Mouse (Mus musculus) v-Abl transformed pro-B cells (cell line): ENCODE results near the gene Trabd2b.

Experiments
- in situ Hi-C, 2 experiments: fragments of 400-800 bp; cut with MboI; formaldehyde crosslinking; loops; one replicate each; pipeline ENCODE4 v1.15.1; 2025; ENCODE audit not compliant: unreplicated experiment in 2 of 2

Gene Trabd2b

DNA sequence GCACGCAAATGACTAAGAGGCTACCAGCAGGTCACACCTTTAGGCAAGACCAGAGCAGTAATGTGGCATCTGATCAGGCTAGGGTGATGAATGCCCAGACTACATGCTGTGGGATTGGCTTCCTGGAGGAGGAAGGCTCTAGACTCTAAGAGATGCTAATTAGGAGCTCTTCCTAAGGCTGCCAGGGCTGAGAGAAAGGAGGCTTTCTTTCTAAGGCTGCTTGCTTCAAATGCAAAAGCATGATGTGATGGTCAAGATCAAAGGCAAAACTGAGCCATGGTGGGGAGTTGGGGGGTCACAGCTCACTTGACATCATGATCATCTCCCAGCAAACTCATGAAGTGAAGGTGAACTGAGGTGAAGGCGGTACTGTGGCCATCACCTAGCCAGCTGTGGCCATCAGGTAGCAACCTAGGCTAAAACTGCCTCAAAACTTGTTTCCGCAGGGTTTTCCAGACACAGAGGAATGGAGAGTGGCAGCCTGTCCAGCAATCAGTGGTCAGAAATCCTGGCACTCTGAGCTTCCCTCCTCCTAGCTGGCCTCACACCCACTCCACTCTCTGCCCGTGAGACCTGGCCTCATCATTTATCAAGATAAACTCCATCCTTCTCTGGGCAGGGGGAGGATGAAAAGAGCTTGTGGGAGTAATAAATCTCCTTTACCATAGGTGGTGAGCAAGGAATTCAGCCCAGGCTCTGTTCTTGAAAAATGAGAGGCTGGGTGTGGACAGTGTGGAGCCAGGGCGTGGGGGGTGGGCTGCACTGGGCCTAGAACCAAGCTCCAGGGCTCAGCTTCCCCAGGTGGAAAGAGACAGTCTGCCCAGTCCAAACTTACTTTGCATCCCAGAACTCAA lies 117.0 kb downstream of the Trabd2b start:
- in situ Hi-C loops, result no loop called here

DNA sequence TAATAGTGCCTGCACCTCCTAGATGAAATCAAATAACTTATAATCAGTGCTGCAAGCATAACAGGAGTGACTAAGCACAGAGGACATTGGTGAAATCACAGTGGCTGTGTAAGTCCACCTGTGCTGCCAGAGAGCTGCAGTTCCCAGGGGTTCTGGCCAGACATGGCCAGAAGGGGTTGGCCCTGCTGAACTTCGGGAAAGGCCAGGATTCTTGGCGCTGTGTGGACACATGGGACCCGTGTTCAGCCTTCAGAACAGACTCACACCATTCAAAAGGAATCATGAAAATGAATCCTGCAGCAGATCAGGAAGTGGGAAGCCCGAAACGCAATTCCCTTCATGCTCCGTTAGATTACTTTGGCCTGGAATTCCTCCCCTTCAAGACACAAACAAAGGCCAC lies 125.1 kb downstream of the Trabd2b start:
- in situ Hi-C loops, result no loop called here

DNA sequence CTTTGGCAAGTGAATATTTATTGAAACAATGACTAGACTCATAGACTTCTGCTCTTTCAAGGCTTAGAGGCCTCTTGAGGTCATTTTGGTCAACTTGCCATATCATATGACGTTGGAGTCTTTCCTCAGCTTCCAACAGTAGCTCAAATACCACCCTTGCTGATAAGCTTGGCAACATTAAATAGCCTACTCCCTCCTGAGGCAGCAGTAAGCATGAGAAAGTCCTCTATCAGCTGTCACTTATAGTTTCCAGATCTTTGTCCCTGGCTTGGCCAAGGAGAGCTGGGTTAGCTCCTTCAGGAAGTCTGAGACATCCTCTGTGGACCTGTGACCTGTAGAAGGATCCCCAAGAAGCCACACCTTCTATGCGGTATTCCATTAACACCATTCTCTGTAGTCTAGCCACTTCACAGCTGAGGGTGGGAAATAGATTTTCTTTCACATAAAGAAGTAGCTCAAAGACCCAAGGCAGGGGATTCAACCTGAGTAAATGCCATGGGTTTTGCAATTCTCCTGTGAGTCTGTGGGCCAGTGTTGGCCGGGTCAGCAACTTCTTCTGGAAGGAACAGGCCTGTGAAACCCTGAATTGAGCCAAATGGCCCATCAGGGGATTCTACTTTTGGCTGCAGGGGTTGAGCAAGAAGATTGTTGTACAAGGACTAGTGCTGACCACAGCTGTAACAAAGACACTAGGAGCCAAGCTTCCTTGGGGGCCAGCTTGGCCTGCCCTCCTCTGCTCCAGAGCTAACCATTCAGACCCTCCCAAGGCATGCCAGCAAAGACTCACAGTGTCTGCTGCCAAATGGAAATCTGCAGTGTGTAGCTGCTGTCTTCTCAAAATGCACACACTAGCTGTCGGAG lies 127.6 kb downstream of the Trabd2b start:
- in situ Hi-C loops, result no loop called here

DNA sequence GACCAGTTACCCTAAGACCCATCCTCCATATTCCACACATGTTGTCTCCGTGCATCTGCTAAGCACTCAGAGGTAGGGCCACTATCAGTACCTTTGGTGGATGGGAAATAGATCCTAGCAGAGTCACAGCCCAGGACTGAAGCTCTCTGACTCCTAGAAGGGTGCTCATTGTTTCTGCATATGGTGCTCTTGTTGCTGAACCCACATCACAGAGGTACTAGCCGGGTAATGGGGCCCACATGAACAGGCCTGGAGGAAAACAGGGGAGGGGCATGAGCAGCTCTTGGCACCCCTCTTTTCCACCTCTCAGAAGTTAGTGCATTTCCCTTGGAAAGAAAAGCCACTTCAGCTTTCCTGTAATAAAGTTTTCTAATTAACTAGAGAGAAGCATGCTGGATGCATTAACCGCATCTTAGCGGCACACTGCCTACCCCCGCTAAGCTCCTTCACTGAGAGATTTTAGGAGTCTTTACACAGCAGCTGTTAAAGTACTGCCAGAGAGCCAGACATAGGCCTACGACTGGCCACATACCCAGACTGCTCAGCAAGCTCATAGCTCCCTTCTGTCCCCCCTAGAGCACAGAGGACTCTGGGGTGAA lies 131.0 kb downstream of the Trabd2b start:
- in situ Hi-C loops, result no loop called here

DNA sequence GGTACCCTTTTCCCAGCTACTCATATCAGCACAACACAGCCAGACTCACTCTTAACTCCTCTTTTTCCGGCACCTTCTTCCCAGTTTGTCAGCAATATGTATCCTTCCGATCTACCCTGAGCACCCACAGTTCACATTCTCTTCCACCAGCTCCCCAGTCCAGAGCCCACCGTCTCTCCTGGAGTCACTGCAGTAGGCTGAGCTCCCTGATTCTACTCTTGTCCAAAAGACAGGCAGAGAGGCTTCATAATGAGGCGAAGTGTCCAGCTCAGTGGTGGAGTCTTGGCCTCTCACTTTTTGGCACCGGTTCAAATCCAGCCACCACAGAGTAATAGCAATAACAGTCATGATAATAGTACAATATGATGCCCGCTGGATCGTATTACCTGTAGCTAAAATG lies 133.5 kb downstream of the Trabd2b start:
- in situ Hi-C loops, result no loop called here

DNA sequence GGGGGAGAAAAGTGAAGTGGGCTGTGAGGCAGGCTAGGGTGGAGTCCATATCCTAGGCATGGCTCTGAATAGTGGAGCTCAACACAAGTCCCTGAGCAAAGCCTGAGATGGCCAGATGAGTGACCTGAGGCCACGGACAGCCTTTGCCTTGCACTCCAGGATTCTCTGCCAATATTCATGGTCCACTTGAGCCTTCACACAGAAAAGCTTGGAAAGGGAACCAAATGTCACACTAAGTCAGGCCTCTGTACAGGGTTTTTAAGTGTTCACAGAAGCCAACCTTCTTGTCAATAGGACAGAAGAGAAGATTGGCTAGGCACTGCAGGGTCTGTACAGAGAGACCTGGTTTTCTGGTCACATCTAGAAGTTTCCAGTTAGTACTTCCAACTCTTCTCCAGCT lies 134.7 kb downstream of the Trabd2b start:
- in situ Hi-C loops, result no loop called here

DNA sequence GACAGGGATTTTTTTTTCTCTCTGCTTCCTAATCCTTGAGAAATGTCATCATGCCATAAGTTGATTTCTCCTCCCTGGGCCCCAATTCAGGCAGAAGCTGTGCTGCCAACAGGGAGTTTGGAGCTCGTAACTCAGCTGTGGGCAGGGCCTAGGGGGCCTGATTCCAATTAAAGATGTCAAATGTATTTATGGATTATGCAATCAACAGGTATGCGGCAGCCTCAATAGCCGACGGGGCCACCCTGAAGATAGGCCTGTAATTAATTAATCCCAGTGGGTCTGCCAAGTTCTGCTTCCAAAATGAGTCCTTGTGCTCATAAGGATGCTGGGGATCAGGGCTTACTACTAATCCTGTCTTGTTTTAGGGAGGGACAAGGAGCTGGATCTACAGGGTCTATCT lies 135.6 kb downstream of the Trabd2b start:
- in situ Hi-C loops, result no loop called here

DNA sequence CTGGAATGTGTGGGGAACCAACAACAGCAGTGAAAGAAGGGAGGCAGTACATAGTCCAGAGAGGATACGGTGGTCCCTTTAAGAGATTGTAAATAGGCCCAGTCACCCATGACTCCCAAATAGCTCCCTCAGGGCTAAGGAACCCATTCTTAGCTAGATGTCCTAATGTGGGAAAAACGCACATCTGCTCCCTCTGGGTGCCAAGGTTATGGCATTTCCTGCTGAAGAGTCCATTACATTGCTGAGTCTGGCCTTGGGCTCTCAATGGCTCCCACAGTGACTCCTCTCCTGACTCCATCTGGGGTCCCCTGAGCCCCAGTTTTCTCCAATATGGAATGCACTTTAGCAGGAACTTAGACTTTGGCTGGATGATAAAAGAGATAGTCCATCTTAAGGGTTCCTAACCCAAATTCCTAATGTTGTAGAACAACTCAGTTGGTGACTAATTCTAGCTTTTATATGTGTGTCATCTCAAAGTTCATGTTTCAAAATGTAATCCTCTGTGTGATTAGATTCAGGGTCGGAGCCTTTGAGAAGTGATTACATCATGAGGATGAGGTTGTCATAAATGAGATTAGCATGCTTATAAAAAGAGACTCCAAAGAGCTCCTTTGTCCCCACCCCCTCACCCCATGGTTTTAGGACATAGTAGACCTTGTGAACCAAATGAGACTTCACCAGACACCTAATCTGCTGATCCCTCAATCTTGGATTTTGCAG lies 139.1 kb downstream of the Trabd2b start:
- in situ Hi-C loops, result no loop called here

DNA sequence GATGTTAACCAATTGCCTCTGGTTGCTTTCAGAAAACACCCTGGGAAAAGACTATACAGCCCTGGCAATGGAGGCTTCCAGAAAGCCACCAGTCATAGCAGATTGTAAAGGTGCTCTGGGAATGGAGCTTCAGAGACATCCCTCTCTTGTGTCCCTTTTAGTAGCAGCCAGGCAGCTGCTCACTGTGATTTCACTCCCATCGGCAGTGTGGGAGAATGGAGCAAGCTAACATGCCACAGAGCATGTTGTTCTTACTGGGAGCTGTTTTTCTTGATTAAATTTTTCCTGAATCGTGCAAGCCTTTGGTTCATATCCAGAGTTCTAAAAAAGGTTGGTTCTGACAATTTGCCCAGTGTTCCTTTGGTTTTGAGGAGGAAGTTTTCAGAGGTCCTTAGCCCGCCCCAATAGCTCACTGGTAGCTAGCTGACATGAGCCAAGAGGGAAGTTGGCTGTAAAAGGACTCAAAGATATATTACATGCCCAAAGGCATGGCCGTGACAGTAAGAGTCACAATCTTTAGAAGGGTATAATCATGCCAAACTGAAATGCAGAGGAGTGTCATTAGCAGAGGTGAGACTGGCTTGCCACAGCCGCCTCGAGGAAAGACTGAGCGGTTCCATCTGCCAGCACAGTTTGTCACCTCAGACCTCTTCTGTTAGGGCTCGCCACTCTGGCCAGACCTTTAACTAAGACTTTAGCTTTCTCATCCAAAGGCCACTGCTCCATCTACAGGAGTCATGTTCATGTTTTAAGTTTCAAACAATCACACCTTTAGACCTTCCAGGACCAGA lies 141.3 kb downstream of the Trabd2b start:
- in situ Hi-C loops, result no loop called here

DNA sequence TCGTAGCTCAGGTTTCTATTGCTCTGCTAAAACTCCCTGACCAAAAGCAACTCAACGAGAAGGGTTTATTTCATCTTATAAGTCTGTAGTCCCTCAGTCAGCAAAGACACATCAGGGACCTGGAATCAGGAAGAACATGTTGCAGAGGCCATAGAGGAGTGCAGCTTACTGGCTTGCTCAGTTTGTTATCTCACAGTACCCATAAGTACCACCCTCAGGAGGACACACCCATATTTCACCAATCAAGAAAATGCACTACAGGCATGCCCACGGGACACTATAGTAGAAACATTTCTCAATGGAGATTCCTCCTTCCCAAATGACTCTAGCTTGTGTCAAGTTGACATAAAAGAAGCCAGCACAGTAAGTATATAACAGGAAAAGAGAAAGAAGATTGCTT lies 143.0 kb downstream of the Trabd2b start:
- in situ Hi-C loops, result no loop called here

DNA sequence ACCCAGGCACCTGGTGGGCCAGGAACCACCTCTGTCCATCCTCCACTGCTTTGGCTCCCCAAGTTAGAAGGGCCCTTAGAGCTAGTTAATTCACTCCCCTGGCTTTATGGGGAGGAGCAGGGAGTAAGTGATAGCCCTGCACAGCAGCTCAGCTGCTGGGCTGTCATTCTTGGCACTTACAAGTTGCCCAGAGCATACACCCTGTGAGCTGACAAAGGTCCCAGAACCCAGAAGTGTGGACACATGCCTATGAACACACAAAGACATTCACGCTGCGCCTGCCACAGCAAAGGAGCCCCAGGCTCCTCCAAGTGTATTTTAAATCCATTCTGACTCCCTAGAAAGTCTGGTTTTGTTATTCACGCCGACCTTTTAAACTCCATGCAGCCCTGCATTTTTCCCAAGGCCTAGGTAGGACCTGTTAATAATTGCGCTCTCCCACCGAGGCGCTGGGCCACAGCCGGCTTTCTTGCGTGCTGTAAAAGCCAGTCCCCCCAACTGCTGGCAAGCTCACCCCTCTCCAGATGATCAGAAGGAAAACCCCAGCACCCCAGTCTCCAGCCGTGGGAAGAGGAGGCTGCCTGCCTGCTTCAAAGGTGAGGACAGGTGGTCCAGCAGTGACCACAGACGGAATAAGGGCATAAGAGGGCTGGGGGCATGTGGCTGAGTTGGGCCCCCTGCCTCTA lies 144.1 kb downstream of the Trabd2b start:
- in situ Hi-C loops, result no loop called here

DNA sequence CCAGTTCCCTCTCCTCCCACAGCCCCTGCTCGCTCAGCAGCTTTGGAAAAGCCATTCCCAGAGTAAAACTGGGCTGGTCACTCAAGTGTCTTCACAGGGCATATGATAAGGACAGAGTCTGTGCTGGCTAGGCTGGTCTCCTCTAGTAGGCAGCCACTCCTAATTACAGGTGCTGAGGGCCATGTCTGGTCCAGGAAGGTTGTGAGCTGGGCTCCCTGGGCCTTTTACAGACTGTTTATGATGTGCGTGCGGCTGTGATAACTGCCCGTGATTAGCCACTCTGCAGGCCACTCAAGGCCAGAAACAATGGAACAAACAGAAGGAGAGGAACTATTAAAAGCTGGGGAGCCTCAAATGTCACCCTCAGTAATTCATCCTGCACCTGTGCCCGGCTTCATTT lies 150.4 kb downstream of the Trabd2b start:
- in situ Hi-C loops, result no loop called here

DNA sequence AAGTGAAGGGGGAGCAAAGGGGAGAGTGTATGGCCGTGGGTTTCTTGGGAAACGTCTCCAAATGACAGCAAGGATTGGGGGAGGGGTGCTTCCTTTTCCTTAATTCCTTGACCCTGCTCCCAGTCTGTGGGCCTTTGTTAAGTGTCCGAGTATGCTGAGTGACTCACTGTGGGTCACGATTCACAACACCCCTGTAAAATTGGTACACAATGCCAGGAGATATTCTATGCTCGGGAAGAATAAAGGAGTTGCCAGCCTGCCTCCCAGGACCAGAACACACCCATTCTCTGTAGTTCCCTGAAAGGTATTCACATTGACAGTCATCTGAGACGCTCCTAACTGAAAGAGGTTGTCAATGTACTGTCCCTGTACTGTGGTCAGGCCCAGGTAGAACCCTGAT lies 151.2 kb downstream of the Trabd2b start:
- in situ Hi-C loops, result no loop called here

DNA sequence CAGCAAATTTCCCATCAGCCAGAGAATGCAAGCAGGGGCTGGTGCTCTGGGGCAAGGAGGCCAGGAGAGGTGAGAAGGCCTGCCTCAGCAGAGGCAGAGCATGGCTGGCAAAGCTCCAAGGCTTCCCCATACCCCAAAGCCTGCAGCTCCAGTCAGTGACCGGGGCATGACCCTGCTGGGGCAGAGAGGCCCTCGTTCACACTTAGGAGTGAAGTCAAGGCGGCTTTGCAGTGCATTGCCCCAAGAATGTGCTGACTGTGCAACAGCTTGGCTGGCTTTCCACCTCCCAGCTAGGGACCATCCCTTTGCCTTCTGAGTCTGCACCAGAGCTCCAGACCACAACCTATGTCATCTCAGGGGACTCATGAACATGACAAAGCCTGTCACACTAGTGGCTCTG lies 152.0 kb downstream of the Trabd2b start:
- in situ Hi-C loops, result no loop called here

DNA sequence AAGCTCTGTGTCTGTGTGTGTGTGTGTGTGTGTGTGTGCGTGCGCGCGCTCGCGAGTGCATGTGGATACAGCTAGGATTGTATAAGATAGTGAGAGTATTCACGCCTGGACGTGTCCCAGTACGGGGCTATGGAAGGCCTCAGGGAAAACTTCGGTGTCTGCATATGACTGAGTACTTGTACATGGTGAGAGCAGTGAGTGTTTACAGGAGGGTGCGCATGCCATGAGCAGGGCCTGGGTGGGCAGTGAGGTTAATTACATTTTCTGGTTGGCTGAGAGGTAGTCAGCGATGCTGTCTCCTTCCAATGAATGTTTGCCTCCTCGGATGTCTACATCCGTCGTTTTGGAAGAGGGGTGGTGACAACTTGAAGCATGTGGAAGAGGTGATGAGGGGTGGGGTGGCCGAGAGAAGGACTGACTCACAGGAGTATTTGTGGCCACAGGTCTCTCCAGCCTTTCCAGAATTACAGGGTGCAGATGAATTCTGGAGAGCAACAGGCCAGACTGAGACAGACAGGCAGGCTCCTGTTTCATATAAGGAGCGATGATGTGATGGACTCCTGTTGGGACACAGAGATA lies 154.2 kb downstream of the Trabd2b start:
- in situ Hi-C loops, result no loop called here

DNA sequence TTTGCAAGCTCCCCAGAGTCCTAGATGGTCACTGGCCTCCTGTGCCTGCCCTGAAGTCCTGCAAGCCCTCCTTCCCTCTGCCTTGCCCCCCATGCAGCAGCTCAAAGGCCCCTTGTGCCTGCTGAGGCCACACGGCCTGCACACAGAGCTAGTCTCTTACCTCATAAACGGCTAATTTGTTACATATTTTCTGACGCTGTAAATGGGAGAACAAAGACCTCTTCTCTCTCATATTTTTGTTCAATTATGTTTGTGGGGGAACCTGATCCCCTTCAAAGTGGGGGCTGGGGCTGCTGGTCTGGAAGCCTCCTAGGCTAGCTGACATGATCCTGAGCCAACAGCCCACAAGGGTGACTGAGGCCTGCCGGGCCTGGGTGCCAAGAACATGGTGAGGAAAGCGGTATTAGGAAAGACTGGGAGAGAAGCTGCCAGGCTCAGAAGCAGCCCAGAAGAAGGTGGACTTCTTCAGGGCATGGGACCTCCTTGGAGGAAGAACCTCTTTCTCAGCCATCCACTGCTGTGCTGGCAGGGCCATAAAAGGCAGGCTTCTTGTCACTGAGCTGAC lies 157.7 kb downstream of the Trabd2b start:
- in situ Hi-C loops, result no loop called here

DNA sequence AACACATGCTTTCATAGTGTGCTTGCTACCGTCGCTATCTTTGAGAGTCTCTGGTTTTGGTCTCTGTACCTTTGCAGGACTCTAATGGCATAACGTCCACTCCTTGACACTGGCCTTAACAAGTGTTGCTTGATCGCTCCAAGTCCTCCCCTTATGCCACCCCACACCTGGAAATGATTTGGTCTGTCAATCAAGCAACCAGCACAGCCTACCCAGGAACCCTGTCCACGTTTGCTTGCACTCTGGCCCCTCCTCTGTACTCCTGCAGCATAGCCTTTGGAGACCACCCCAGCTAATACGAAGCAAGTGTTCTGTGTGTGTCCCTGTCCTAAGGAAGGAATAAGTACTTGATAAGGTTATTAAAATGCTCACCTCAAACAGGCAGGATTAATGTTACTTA lies 161.1 kb downstream of the Trabd2b start:
- in situ Hi-C loops, result no loop called here

DNA sequence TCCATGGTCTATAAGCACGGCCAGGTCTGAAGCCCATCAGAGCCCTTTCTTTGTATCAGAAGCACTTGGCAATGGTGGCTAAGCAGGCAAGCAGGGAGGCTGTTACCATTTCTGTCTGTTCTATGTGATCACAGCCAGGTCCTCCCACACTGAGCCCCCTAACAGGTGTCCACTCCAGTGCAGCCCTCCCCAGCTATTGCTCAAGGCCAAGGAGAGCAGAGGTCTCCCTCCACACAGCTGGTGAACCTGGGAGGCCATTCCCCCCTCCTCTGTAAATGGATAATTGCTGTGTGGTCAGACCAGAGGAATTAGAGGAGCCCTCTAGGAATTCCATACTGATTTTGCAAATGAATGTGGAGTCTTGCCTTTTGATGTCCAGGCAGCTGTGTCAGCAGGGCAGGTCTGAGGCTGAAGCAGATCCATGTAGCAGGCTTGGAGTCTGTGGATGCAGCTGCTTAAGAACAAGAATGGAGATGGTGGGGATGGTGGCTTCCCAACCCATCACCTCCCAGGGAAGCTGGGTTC lies 161.6 kb downstream of the Trabd2b start:
- in situ Hi-C loops, result no loop called here
